Mouse (Mus musculus) heart, postnatal 0 days (tissue): Measurements from ENCODE around the gene Jak1.

Experiments
- CTCF ChIP-seq: IDR thresholded peaks from 2 replicates; pipeline ENCODE4 v1.5.1; 2016; ENCODE audit warnings: antibody characterized with exemption, control low read depth, low read depth
- EP300 ChIP-seq: IDR thresholded peaks from 2 replicates; pipeline ENCODE4 v1.6.1; 2016; ENCODE audit warnings: antibody characterized with exemption, low read depth

GRCm38 (mm10) chr4:101225984-101226383, 39.1 kb downstream of the Jak1 start:
- TF ChIP-seq CTCF (no peak), EP300 (no peak)
